Mouse (Mus musculus): ENCODE measurements around the gene Fam126b.

DNA sequence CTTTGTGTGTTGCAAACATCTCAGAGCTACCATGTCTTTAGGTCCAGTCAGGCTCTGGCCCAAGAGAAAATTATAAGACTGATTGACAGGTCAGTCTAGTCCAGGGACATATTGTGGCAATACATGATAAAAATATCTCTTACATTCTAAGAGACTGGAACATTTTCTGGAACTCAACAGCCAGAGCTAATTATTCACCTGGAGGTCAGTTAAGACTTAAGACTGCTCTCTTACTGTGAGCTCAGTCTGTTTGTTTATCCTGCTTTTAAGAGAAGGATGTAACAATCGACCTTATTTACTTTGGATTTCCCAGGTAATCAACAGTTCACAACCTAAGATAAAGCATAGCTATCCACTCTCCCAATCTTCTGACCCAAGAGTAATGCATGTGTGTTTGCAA is 24.5 kb upstream of the Fam126b start:
- TF ChIP-seq GATA1 (IDR thresholded peaks at IDR 0.05; ENCODE audit: borderline replicate concordance, low read length) (no peak), FLI1 (IDR thresholded peaks at IDR 0.05; ENCODE audit: low read length) (no peak)

Data from megakaryocyte, embryonic 14.5 days (primary cell).